13 mouse cellular contexts compared by ENCODE assay signal in genomic region chr11:52075794-52076633, GRCm38 (mm10). TPM values are rescaled to one million over a fixed set of nuclear protein-coding genes. Genes with fewer than 3 reads are reported as not detected.
DNase-seq lines count a peak whose midpoint lies in the region; ATAC-seq and TF ChIP-seq lines count a peak whose summit lies in the region.
"Had no signal": no experiment of that assay in that cellular context is flagged by ENCODE, and none has a peak within 500 bp of the region (broad histone marks: within the 10 kb centered on the region; RNA-seq: fewer than 3 reads in every experiment).

No protein-coding gene starts in this region.

- ATAC-seq in lung, postnatal 0 days: no peak
- no peak for ATAC-seq in limb, embryonic 11.5 days (ENCODE audit: insufficient number of reproducible peaks, low FRiP score, low TSS enrichment, low read depth)
- ATAC-seq in forebrain, embryonic 12.5 days (ENCODE audit: low FRiP score): no peak
- ATAC-seq in hindbrain, postnatal 0 days: no peak

- TF ChIP-seq CTCF in lung, postnatal 0 days (IDR thresholded peaks at IDR 0.05): no peak
- TF ChIP-seq CTCF in hindbrain, postnatal 0 days (IDR thresholded peaks at IDR 0.05; ENCODE audit: low read depth): no peak

- no peak for TF ChIP-seq EP300 in lung, postnatal 0 days (IDR thresholded peaks at IDR 0.05)

- no peaks in the 10 kb centered on the region for H3K36me3 ChIP-seq in lung, postnatal 0 days (ENCODE audit: insufficient read depth, low read length)
- no peaks in the 10 kb centered on the region for H3K36me3 ChIP-seq in limb, embryonic 11.5 days (ENCODE audit: control insufficient read depth, insufficient read depth, low read length)
- no peaks in the 10 kb centered on the region for H3K36me3 ChIP-seq in forebrain, embryonic 12.5 days (replicated peaks)
- no peaks in the 10 kb centered on the region for H3K36me3 ChIP-seq in hindbrain, postnatal 0 days (ENCODE audit: insufficient read depth, low read length)
- H3K36me3 ChIP-seq: liver, embryonic 15.5 days had no signal

- H3K27ac ChIP-seq in lung, postnatal 0 days (ENCODE audit: low read length): no peak overlapping the region
- no peak overlapping the region; the same call in 1 of the 2 replicates for H3K27ac ChIP-seq in limb, embryonic 11.5 days (replicated peaks; ENCODE audit: low read depth, low read length)
- H3K27ac ChIP-seq in forebrain, embryonic 12.5 days: no peak overlapping the region
- no peak overlapping the region for H3K27ac ChIP-seq in hindbrain, postnatal 0 days
- H3K27ac ChIP-seq: gastrocnemius, adult 2 months; liver, embryonic 15.5 days had no signal

- no peaks in the 10 kb centered on the region for H3K9me3 ChIP-seq in lung, postnatal 0 days (ENCODE audit: low read length)
- H3K9me3 ChIP-seq in limb, embryonic 11.5 days (ENCODE audit: control insufficient read depth, low read length): no peaks in the 10 kb centered on the region
- no peaks in the 10 kb centered on the region for H3K9me3 ChIP-seq in forebrain, embryonic 12.5 days
- H3K9me3 ChIP-seq in hindbrain, postnatal 0 days (ENCODE audit: low read length): no peaks in the 10 kb centered on the region
- H3K9me3 ChIP-seq: liver, embryonic 15.5 days had no signal

- no peak overlapping the region for H3K9ac ChIP-seq in lung, postnatal 0 days (replicated peaks; ENCODE audit: low read depth)
- no peak overlapping the region; the same call in 1 of the 2 replicates for H3K9ac ChIP-seq in limb, embryonic 11.5 days (ENCODE audit: low read length)
- H3K9ac ChIP-seq in forebrain, embryonic 12.5 days: no peak overlapping the region
- H3K9ac ChIP-seq in hindbrain, postnatal 0 days (replicated peaks; ENCODE audit: low read length): no peak overlapping the region
- H3K9ac ChIP-seq: liver, embryonic 15.5 days had no signal

- H3K4me3 ChIP-seq in lung, postnatal 0 days (ENCODE audit: low read depth, low read length): no peak overlapping the region
- H3K4me3 ChIP-seq in limb, embryonic 11.5 days (ENCODE audit: low read depth, low read length): no peak overlapping the region
- no peak overlapping the region for H3K4me3 ChIP-seq in forebrain, embryonic 12.5 days (replicated peaks)
- H3K4me3 ChIP-seq in hindbrain, postnatal 0 days (ENCODE audit: low read length): no peak overlapping the region
- H3K4me3 ChIP-seq: gastrocnemius, adult 2 months; liver, embryonic 15.5 days; myocyte had no signal

- WGBS in lung, postnatal 0 days: 66% methylated on average over 19 of the region's 19 CpGs
- WGBS in limb, embryonic 11.5 days: 54% methylated on average over 19 of the region's 19 CpGs
- 82% methylated on average over 19 of the region's 19 CpGs for WGBS in forebrain, embryonic 12.5 days
- WGBS in hindbrain, postnatal 0 days: 70% methylated on average over 19 of the region's 19 CpGs

- H3K4me2 ChIP-seq in lung, postnatal 0 days (replicated peaks; ENCODE audit: low read depth, low read length): no peak overlapping the region
- no peak overlapping the region for H3K4me2 ChIP-seq in limb, embryonic 11.5 days (ENCODE audit: low read depth, severe bottlenecking)
- no peak overlapping the region for H3K4me2 ChIP-seq in forebrain, embryonic 12.5 days
- H3K4me2 ChIP-seq in hindbrain, postnatal 0 days (ENCODE audit: low read depth, low read length): no peak overlapping the region

- no peaks in the 10 kb centered on the region; the same call in 1 of the 2 replicates for H3K4me1 ChIP-seq in lung, postnatal 0 days (ENCODE audit: insufficient read depth, low read depth, low read length)
- no peaks in the 10 kb centered on the region for H3K4me1 ChIP-seq in limb, embryonic 11.5 days (ENCODE audit: control insufficient read depth, insufficient read depth, low read length)
- peaks cover 7% of the 10 kb centered on the region for H3K4me1 ChIP-seq in forebrain, embryonic 12.5 days
- no peaks in the 10 kb centered on the region for H3K4me1 ChIP-seq in hindbrain, postnatal 0 days (ENCODE audit: insufficient read depth, low read length)

- DNase-seq in lung, postnatal 0 days (ENCODE audit: low spot score): peak; percentile 46
- DNase-seq in lung, adult 18-20 months: no peak
- DNase-seq in limb, embryonic 11.5 days (ENCODE audit: low spot score): peak; percentile 28
- DNase-seq in retina, embryonic 14.5 days (ENCODE audit: low spot score): peak; percentile 38
- DNase-seq in thymus, postnatal 36 days: peak; percentile 65 to 80
- no peak for DNase-seq in urinary bladder, adult 18-20 months (ENCODE audit: low spot score in 2 of 2)
- DNase-seq in hindbrain, postnatal 0 days (ENCODE audit: low spot score): no peak
- DNase-seq: adrenal gland, adult 8-10 months; cerebellum, adult 9-10 months; gastrocnemius, adult 2 months had no signal

- H3K27me3 ChIP-seq in lung, postnatal 0 days (replicated peaks; ENCODE audit: insufficient read depth, low read length): no peaks in the 10 kb centered on the region
- H3K27me3 ChIP-seq in limb, embryonic 11.5 days (ENCODE audit: control insufficient read depth, insufficient read depth, low read length): no peaks in the 10 kb centered on the region
- no peaks in the 10 kb centered on the region for H3K27me3 ChIP-seq in forebrain, embryonic 12.5 days
- H3K27me3 ChIP-seq in hindbrain, postnatal 0 days (ENCODE audit: insufficient read depth, low read length): no peaks in the 10 kb centered on the region
- H3K27me3 ChIP-seq: liver, embryonic 15.5 days had no signal

RNA-seq across cellular contexts. Expression of gene Ppp2ca, which starts 22.5 kb away (rescaled TPM):
- 42.1 and 44.8 TPM in 2 replicates for polyA plus RNA-seq in lung, postnatal 0 days (2015; fragmentation: Nextera tagmentation; extraction: Ambion mirVana)
- 112 and 117 TPM in 2 replicates for polyA plus RNA-seq in limb, embryonic 11.5 days (2014; fragmentation: Nextera tagmentation; extraction: Ambion mirVana)
- polyA plus RNA-seq in forebrain, embryonic 12.5 days (2016; fragmentation: Nextera tagmentation; extraction: Ambion mirVana): 121 and 125 TPM in 2 replicates
- total RNA-seq in hindbrain, postnatal 0 days (2014; rRNA removed): 115 and 116 TPM in 2 replicates
- polyA plus RNA-seq in hindbrain, postnatal 0 days (2015; fragmentation: Nextera tagmentation; extraction: Ambion mirVana): 110 and 117 TPM in 2 replicates

Comparison
In these comparisons a context has a peak if more than half of its experiments do, and no peak if none do; other contexts are left out.
1. DNase-seq: peak in lung, postnatal 0 days (single experiment), limb, embryonic 11.5 days (single experiment), retina, embryonic 14.5 days (single experiment) and thymus, postnatal 36 days (2 of 2); none in lung, adult 18-20 months (0 of 2), urinary bladder, adult 18-20 months (0 of 2) and hindbrain, postnatal 0 days (single experiment).